Mouse (Mus musculus) kidney, adult 2 months (tissue): ENCODE results near the gene Aqp11. TPM values are rescaled to one million over a fixed set of nuclear protein-coding genes. Genes with fewer than 3 reads are reported as not detected.

ENCODE experiments used
- DNase-seq: peaks from one replicate; pipeline ENCODE4 v3.0.0; 2021
- H3K27ac ChIP-seq: fragments of 200-500 bp; 2 replicates; pipeline ENCODE4 v1.5.1; 2012; ENCODE audit warnings: low read depth, low read length, control low read depth, inconsistent platforms; ENCODE audit not compliant: insufficient read depth
- H3K27me3 ChIP-seq: fragments of 200-500 bp; replicated peaks from 2 replicates; pipeline ENCODE4 v1.6.1; 2012; ENCODE audit warnings: mild to moderate bottlenecking, moderate library complexity, low read length, inconsistent platforms; ENCODE audit not compliant: control insufficient read depth, insufficient read depth
- H3K36me3 ChIP-seq: fragments of 200-500 bp; 2 replicates; pipeline ENCODE4 v1.6.1; 2012; ENCODE audit warnings: mild to moderate bottlenecking, moderate library complexity, low read length, inconsistent platforms; ENCODE audit not compliant: control insufficient read depth, insufficient read depth
- H3K4me1 ChIP-seq: fragments of 200-500 bp; 2 replicates; pipeline ENCODE4 v1.6.1; 2011; ENCODE audit warnings: low read length; ENCODE audit not compliant: control insufficient read depth, insufficient read depth
- H3K4me3 ChIP-seq: fragments of 200-500 bp; 2 replicates; pipeline ENCODE4 v1.5.1; 2011; ENCODE audit warnings: mild to moderate bottlenecking, low read depth, low read length, control low read depth; ENCODE audit not compliant: insufficient read depth
- CTCF ChIP-seq: fragments of 200-500 bp; conservative IDR thresholded peaks from 2 replicates; pipeline ENCODE4 v1.5.1; 2011; ENCODE audit warnings: low read depth, mild to moderate bottlenecking, control low read depth, low read length, moderate library complexity, mixed read lengths; ENCODE audit not compliant: insufficient read depth, insufficient read length
- POLR2A ChIP-seq: fragments of 200-500 bp; IDR thresholded peaks from one replicate; pipeline ENCODE4 v1.6.1; 2011; ENCODE audit warnings: low read depth, low read length, control low read depth
- WGBS: fragments of 180-500 bp; shearing (Covaris S2); methylation state at CpG from one replicate; pipeline ENCODE4 v1.1.7; 2018; 5-methylcytosine and 5-hydroxymethylcytosine counted together
- polyA plus RNA-seq: library from polyadenylated mRNA; depleted of rRNA; stranded (reverse); fragments of >200 nt; gene quantifications from 2 replicates; pipeline ENCODE4 v1.2.3, GENCODE M21; 2012; rRNA removed

The Aqp11 gene
- 62.0 and 65.9 TPM in 2 replicates for polyA plus RNA-seq

- peaks cover 3% of the 10 kb centered on the region; the same call in 1 of the 2 replicates for H3K4me1 ChIP-seq
- TF ChIP-seq CTCF = no peak
- TF ChIP-seq POLR2A = peak; percentile 67
- H3K4me3 ChIP-seq = peak within 1 kb of the TSS; percentile 80
- 1% methylated on average over 56 of the region's 64 CpGs for WGBS
- no peaks in the 10 kb centered on the region for H3K36me3 ChIP-seq
- DNase-seq = peak; percentile 96
- H3K27me3 ChIP-seq = no peaks in the 10 kb centered on the region
- H3K27ac ChIP-seq = peak within 1 kb of the TSS; percentile 73; the same call in 1 of the 2 replicates
Measured at GRCm38 (mm10) chr7:97737638-97738456, at the start of gene Aqp11. Aqp11 (minus strand) TSS chr7:97738289.

GRCm38 (mm10) chr7:97783523-97783922 lies 45.4 kb upstream of the Aqp11 start:
- no peaks in the 10 kb centered on the region for H3K36me3 ChIP-seq
- no peak overlapping the region for H3K4me3 ChIP-seq
- 61% methylated on average over 5 of the region's 5 CpGs for WGBS
- no peaks in the 10 kb centered on the region for H3K27me3 ChIP-seq
- peaks cover 22% of the 10 kb centered on the region for H3K4me1 ChIP-seq
- no peak overlapping the region for H3K27ac ChIP-seq
- no peak for TF ChIP-seq CTCF
- TF ChIP-seq POLR2A = no peak
- no peak for DNase-seq

DNA sequence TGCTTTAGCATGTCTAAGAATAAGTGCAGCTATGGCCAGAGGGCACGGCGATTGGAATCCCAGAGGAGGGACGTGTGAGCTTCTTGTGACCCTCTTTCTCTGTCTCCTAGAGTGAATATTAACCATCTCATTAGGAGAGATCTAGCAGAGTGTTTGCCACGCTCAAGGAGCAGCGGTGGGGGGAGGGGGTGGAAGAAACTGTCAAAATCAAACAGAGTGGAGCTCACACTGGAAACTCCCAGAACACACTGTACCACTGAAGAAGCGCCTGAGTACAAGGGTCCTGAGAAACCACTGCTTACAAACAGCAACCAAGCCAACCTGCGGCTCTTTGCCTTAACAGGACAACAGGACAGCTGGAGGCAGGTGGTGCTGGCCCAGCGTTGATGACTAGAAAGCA lies 43.4 kb upstream of the Aqp11 start:
- DNase-seq = peak; percentile 68
- no peak overlapping the region for H3K4me3 ChIP-seq
- peaks cover 19% of the 10 kb centered on the region for H3K4me1 ChIP-seq
- H3K27me3 ChIP-seq = no peaks in the 10 kb centered on the region
- no peak for TF ChIP-seq POLR2A
- TF ChIP-seq CTCF = no peak
- no peaks in the 10 kb centered on the region for H3K36me3 ChIP-seq
- 51% methylated on average over 8 of the region's 8 CpGs for WGBS
- H3K27ac ChIP-seq = peak overlapping the region; percentile 88

- TF ChIP-seq CTCF (no peak), POLR2A (no peak)
- no peak overlapping the region for H3K4me3 ChIP-seq
- H3K27ac ChIP-seq = peak overlapping the region; percentile 88
- 44% methylated on average over 1 of the region's 1 CpGs for WGBS
- peaks cover 19% of the 10 kb centered on the region for H3K4me1 ChIP-seq
- no peaks in the 10 kb centered on the region for H3K36me3 ChIP-seq
- no peak for DNase-seq
- H3K27me3 ChIP-seq = no peaks in the 10 kb centered on the region
Measured at GRCm38 (mm10) chr7:97780815-97781214, 42.7 kb upstream of the Aqp11 start.

DNA sequence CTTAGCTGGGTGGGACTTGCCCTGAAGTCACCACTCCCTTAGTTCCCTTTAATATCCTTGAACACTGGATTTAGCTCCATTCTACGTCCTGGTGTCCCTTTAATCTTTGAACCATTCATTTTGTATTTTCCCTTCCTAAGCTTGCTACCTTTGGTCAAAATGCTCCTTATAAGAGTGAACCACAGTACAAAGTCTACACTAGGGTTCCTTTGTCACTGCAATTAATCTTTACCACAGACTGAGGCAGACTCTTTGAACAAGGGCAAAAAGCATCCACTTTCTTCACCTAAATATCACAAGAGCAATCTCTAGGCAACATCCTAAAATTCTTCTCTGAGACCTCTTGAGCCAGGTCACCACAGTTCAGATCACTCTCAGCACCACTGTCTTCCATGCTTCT lies 42.1 kb upstream of the Aqp11 start:
- TF ChIP-seq CTCF = no peak
- TF ChIP-seq POLR2A = no peak
- no peaks in the 10 kb centered on the region for H3K36me3 ChIP-seq
- WGBS = 53% methylated on average over 1 of the region's 1 CpGs
- H3K4me1 ChIP-seq = peaks cover 19% of the 10 kb centered on the region
- peak overlapping the region; percentile 88 for H3K27ac ChIP-seq
- peak; percentile 64 for DNase-seq
- no peak overlapping the region for H3K4me3 ChIP-seq
- H3K27me3 ChIP-seq = no peaks in the 10 kb centered on the region

GRCm38 (mm10) chr7:97777191-97777590 lies 39.1 kb upstream of the Aqp11 start:
- no peak for TF ChIP-seq CTCF
- TF ChIP-seq POLR2A = no peak
- no peak for DNase-seq
- no peak overlapping the region for H3K27ac ChIP-seq
- H3K36me3 ChIP-seq = no peaks in the 10 kb centered on the region
- peaks cover 16% of the 10 kb centered on the region for H3K4me1 ChIP-seq
- H3K4me3 ChIP-seq = no peak overlapping the region
- 85% methylated on average over 4 of the region's 4 CpGs for WGBS
- no peaks in the 10 kb centered on the region for H3K27me3 ChIP-seq

DNA sequence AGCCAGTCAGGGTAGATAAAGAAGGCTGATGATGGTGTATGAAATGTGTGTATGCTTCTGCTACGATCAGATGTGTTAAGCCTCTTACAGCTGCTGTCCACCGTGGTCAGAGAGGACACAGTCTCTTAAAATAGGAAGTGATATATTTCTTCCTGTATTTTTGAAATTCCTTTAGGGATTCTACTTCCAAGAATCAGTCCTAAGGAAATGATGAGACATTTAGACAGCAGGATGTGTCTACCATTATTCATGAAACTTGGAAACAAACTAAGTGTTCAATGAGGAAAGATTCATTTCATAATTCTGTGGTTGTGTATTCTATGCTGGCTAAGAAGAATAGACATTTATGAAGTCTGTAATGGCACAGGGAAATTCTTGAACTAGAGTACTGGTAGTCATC lies 37.8 kb upstream of the Aqp11 start:
- DNase-seq = peak; percentile 30
- H3K27ac ChIP-seq = peak overlapping the region; percentile 86; the same call in 1 of the 2 replicates
- H3K27me3 ChIP-seq = no peaks in the 10 kb centered on the region
- H3K36me3 ChIP-seq = no peaks in the 10 kb centered on the region
- WGBS = 58% methylated on average over 2 of the region's 2 CpGs
- no peak for TF ChIP-seq CTCF
- TF ChIP-seq POLR2A = no peak
- H3K4me3 ChIP-seq = no peak overlapping the region
- peaks cover 12% of the 10 kb centered on the region for H3K4me1 ChIP-seq

DNA sequence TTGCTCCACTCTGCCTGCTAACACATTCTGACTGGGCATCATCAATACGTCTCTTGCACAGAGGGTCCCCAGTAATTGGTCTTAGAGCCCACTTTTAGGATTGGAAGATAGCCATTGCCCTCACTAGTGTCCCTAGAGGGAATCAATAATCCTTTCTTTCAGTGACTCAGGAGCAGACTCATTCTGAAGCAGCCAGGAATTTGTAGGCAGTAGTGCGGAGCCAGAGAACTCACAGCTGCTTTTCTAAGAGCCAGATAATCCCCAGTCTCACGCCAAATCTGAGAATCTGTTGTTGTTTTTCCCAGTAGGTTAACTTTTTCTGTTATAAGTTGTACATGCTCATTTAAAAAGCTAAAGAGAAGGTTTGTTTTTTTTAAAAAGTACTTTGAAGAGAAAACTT lies 37.3 kb upstream of the Aqp11 start:
- no peak for DNase-seq
- Histone ChIP-seq H3K27ac (no peak overlapping the region), H3K4me1 (peaks cover 7% of the 10 kb centered on the region), H3K4me3 (no peak overlapping the region), H3K36me3 (no peaks in the 10 kb centered on the region), H3K27me3 (no peaks in the 10 kb centered on the region)
- 57% methylated on average over 3 of the region's 3 CpGs for WGBS
- no peak for TF ChIP-seq CTCF
- TF ChIP-seq POLR2A = no peak
